17 mouse cellular contexts compared by ENCODE assay signal in genomic region chr16:29147766-29148165, GRCm38 (mm10).
A peak's percentile ranks its signal among the peaks of the same experiment; 100 is the strongest.
DNase-seq lines count a peak whose midpoint lies in the region.
"Had no signal": no experiment of that assay in that cellular context is flagged by ENCODE, and none has a peak within 500 bp of the region (broad histone marks: within the 10 kb centered on the region; RNA-seq: fewer than 3 reads in every experiment).

No protein-coding gene starts in this region.

- intact Hi-C loops in left cerebral cortex, postnatal 25 days (cut with DNase I) = loop anchor here (10.0 kb wide), 1 partner anchor 227 kb away; the partner anchor contains the start of gene Atp13a5
- intact Hi-C loops in left cerebral cortex, postnatal 4 days (cut with DNase I) = no loop called here

- peak; percentile 24 to 42 for DNase-seq in frontal cortex, adult 2 months (ENCODE audit: extremely low spot score in 1 of 2, low spot score in 1 of 2)
- DNase-seq in frontal cortex, postnatal 14 days (ENCODE audit: low spot score in 2 of 2) = no peak
- DNase-seq in left cerebral cortex, postnatal 25 days (ENCODE audit: low spot score in 2 of 2) = peak; percentile 18 to 73
- no peak for DNase-seq in left cerebral cortex, postnatal 4 days
- DNase-seq in brain, adult 2 months (ENCODE audit: low read depth, low spot score) = peak; percentile 62
- peak; percentile 40 for DNase-seq in telencephalon, adult 2 months (ENCODE audit: low read depth, low spot score)
- DNase-seq: adrenal gland, adult 2 months; adrenal gland, postnatal 14 days; cerebellum, adult 11-12 months; cerebellum, adult 8-10 months; cerebellum, postnatal 10 days; cerebellum, postnatal 36 days; embryo, embryonic 11 days; gastrocnemius, postnatal 25 days; heart, adult 18-20 months; heart, postnatal 10 days; heart, postnatal 36 days had no signal

Comparison
In these comparisons a context has a peak if more than half of its experiments do, and no peak if none do; other contexts are left out.
1. DNase-seq: peak in frontal cortex, adult 2 months (2 of 2), left cerebral cortex, postnatal 25 days (2 of 2), brain, adult 2 months (single experiment) and telencephalon, adult 2 months (single experiment); none in frontal cortex, postnatal 14 days (0 of 2) and left cerebral cortex, postnatal 4 days (single experiment).